Mouse (Mus musculus): ENCODE data around the gene Xylt2.
"Not testable (repeated sequence)": the region's sequence is repeated elsewhere in the genome, so short reads cannot be mapped to it uniquely, and the experiment has no call there.

The Xylt2 gene

DNA sequence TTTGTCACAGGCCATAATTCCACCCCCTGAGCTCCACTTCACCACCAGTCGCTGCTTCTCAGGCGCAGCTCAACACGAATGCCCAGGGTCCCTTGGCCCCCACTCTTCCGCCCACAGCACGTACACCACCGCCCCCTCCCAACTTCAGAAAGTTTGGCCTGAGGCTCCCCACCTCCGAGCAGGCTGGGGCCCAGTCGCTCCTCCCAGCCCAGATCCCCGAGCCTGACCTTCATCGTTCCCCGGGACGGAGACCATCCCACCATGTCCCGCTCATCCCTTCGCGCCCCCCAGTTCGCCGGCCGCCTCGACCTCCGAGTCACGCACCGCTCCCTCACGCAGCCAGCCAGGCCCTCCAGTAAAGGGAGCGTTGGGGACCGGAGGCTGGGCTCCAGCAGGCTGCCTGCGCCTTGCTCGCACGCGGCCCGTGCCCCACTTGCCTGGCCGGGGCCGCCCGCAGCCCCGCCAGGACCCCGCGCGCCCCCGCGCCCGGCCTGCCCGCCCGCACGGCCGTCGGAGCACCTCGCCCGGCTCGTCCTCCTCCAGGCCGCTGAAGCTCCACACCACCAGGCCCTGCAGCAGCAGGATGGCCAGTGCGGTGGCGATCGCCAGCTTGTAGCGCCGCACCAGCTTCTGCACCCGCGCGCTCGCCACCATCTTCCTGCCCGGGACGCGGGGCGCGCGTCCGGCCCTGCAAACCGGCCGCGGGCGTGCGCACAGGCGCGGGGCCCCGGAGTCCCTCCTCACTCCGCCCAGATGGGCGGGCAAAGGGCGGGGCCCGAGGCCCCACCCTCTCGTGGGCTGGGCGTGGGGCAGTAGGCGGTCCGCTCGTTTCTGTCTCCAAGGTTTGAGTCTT lies at the start of gene Xylt2:
Gene Xylt2 (minus strand): TSS at position 762 of the 853 bp plus-strand sequence.
- in situ Hi-C loops (cut with MboI), result no loop called here

DNA sequence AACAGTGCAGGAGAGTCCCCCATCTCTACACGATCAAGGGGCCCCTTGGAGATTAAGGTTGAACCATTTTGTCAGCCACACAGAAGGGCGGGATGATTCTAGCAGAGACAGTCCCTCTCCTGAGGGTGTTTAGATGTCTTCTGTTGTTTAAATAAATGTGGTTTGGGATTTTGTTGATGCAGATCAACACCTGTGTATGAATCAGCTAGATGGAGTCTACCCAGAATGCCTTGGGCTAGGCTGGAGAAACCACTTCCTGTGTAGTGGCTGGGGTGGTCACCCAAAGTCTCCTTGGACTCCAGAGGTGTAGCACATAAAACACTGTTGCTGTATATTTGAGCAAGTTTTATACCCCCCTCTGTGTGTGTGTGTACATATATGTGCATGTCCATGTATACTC lies 41.9 kb upstream of the Xylt2 start:
- in situ Hi-C loops (cut with MboI), result no loop called here

DNA sequence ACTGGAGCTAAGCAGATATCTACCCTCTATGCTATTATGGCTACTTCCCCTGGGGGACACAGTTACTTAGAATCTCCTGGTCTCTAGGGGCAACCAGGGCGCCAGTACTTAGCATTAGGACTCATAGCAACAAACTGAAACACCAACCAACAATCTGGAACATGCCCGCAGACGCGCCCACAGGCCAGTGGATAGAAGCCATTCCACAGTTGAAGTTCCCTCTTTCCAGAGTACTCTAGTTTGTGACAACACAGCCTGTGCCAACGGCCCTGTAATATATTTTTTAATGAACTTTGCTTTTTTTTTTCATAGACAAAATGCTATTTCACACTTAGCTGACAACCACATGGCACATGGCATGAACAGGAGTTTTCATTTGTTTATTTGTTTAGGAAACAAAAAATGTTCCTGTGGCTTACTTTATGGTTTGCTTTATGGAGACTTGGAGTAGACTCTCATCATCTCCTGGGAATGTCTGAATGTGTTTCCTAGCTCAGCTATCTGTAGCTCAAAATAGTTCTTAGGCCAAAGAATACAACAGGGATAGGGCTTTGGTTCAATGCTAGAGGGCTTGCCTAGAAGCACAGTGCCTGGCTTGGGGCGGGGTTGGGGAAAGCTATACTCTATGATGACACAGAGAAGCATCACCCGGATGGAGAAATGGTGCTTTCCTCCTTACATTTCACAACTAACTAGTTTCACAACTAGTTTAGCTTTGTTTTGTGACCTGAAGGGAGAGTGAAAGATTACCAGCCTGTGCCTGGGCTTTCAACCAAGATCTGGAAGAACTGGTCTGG lies 41.0 kb upstream of the Xylt2 start:
- in situ Hi-C loops (cut with MboI), result no loop called here

DNA sequence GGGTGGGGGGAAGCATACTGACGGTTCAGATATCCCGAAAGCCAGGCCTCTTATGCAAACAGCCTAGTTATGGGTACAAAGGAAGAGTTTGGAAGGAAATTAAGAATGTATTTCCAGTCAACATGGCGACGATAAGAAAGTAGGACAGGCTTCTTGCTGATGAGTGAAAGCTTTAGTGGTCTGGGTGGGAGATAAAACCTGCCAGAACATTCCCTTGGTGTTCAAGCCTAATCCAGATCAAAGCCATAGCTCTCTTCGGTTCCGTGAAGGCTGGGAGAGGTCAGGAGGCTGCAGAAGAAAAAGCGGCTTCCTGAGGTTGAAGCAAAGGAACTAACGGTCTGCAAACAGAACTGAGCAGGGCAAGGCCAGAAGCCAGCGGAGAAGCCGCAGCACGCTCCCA lies 39.9 kb upstream of the Xylt2 start:
- in situ Hi-C loops (cut with MboI), result no loop called here

DNA sequence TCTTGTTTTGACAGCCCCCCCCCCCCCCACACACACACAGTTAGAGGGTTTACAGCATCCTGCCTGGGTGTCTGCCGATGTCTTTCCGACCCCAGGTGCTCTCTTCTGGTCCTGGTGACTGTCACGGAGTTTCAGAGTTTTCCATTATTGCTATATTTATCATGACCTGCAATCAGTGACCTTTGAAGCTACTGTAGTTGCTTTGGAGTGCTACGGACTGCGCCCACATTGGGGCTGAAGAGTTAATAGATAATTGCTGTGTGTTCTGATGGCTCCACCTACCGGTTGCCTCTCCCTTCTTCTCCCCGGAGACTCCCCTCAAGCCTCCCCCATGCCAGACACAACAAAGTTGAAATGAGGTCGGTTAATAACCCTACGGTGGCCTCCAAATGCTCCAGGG lies 39.4 kb upstream of the Xylt2 start:
- in situ Hi-C loops (cut with MboI), result no loop called here

DNA sequence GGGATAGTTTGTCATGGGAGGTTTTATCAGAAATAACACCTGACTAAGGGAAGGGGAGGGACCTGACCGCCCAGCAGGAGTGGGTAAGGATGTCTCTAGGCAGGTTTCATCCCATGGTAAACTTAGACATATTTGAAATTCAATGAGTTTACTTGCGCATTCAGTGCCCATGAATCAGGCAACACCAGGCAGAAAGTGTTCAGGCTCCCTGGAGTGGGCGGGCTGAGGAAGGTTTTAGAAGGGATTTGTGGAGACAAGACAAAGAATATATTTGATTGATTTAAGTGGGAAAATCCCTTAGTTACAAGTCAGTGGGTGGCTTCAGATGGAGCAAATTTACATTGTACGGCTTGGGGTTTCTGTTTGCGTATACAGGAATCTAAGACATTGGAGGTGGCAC lies 38.3 kb upstream of the Xylt2 start:
- in situ Hi-C loops (cut with MboI), result no loop called here

DNA sequence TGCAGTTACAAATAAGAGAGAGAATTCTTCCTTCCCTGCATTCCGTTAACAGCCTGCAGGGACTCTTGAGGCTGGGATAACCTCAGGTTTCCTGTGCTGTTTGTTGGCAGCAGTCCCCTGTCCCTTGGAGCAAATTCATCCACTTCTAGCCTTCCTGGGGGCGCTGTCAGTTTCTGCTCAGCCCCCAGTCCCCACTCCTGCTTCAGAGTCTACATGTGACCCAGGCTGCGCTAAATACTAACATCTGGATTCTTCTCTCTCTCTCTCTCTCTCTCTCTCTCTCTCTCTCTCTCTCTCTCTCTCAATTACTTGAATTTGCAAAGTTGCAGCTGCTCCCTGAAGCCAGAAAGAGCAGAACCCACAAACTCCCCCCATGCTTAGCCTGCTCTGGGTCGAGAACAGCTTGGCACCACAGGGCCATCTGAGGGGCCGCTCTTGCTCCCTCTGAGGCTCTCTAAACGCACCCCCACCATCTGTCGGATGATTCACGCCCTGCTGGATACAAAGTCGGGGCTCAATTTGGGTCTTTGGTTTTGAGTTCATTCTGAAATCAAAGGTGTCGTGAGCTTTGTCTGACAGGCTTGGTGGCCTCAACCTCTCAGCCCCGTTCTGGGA lies 36.0 kb upstream of the Xylt2 start:
- in situ Hi-C loops (cut with MboI), result no loop called here

DNA sequence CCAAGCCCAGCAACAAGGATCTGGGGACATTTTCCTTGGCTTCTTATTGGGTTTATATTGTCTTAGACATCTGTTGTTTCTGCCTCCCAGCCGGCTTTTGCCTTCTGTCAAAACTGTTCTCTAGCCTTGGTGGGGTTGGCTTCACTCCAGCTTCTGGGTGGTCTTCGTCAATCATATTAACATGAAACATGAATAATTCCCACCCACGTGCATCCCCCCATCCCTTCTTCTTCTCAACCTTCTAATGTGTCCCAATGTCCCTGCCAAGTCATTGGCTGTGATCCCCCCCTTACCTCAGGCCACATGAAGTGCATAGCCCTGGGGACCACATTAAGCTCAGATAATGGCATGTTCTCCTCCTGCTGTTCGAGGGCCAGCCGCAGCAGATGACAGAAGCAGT lies 27.2 kb upstream of the Xylt2 start, which contains the start of gene Gm11541:
Gene Gm11541 (minus strand): TSS at position 28 of the 400 bp plus-strand sequence.
- in situ Hi-C loops (cut with MboI), result no loop called here

DNA sequence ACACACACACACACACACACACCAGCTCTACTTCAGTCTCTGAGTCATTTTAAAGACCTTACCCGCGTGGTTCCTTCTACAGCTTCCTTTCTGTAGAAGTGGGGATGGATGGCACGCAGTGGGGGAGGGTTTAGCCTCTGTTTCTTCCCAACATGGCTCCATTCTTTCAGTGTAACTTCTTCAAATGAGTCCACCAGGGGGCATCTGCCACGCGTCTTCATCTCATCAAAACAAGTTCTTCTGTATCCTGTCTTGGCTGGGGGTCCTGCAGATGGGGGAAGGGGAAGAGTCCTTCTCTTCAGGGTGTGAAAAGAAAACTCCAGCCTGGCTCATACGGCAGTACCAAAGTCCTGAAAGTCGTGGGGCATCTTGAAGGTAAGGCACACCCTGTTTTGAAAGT lies 26.7 kb upstream of the Xylt2 start:
- in situ Hi-C loops (cut with MboI), result no loop called here

DNA sequence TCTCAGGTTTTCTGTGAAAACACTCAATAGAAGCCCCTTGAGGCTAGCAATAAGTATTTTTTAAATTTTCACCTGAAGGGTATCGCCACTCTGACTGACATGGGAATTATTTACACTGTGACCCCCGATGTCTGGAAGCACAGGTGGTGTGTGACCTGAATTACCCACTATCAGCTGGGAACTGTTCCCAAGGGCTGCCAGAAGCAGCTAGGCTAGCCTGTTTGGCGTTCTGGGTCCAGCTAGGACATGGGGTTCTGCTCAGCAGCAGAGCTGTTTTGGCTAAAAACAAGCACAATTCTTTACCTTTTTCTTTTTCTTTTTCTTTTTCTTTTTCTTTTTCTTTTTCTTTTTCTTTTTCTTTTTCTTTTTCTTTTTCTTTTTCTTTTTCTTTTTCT lies 24.9 kb upstream of the Xylt2 start:
- in situ Hi-C loops (cut with MboI), result no loop called here

DNA sequence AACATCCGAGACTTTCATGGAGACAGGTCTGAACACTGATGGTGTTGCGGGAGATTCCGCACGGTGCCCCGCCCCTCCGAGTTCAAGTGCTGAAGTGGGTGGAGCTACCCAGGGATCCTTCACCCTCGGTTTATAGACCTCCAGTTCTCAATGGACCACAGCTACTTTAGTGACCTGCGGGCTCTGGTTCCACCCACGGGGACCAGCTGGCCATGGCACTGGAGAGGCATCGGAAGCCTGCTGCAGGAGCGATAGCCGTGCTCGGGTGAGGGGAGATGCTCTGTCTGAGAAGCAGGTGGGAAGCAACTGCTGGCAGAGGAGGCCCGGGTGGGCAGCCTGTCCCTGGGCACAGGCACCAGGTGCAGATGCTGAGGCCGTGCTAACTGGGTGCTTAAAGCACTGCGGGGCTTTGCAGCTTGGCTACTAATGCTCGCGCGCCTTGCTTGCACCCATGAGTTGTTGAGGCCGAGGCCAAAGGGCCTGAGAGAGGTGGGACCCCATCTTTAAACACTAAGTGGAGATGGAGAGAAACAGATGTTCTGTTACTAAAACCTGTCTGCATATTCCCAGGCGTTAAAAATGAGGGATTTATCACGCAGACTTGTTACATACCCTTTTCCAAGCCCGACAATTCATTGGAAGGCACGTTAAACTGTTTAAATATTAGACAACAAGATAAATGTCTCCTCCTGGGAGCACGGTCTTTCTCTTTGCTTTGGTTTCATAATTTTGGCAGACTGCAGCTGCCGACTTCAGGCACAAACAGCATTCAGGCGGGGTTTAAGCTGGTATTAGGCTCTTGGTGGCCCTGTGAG lies 24.3 kb upstream of the Xylt2 start:
- in situ Hi-C loops (cut with MboI), result no loop called here

DNA sequence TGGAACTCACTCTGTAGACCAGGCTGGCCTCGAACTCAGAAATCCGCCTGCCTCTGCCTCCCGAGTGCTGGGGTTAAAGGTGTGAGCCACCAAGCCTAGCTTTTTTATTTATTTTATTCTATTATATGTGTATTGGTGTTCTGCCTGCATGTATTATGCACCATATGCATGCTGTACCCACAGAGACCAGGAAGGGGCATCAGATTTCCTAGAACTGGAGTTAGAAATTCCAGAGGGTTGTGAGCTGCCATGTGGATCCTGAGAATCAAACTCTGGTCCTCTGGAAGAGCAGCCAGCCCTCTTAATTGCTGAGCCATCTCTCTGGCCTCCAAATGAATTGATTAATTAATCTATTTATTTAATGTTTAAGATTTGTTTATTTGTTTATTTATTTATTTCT lies 22.1 kb upstream of the Xylt2 start:
- in situ Hi-C loops (cut with MboI), result no loop called here

DNA sequence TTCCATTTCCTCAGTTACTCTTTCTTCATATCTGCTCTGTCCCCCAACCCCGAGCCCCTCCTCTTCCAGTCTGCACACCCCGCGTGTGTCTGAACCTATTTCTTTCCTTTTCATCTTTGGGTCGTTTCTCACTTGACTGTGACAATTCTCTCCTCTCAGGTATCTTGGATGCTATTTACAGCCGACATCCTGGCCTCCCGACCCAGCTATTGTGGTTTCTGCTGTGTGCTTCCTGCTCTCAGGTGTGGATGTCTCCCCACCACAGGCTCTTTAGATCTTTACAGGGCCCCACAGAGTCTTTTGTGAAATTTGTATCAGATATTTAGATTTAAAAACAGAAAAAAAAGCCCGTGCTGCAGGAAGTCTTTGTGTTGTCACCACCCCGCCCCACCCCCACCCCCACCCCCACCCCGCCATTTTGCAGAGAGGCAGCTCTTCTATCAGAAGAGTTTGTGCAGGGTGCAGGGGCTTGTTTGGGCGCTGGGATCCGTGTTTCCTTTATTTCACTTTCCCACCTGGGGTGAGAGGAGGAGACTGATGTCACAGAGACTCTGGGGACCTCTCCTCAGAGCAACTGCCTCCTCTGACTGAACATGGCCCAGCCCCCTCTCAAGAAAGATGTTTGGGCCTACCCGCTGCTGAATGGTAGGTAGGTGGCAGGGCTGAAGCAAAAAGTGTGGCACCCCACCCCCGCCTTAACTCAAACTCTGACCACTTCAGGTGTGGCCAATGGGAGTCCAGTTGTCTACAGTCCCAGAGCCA lies 20.6 kb upstream of the Xylt2 start:
- in situ Hi-C loops (cut with MboI), result no loop called here

DNA sequence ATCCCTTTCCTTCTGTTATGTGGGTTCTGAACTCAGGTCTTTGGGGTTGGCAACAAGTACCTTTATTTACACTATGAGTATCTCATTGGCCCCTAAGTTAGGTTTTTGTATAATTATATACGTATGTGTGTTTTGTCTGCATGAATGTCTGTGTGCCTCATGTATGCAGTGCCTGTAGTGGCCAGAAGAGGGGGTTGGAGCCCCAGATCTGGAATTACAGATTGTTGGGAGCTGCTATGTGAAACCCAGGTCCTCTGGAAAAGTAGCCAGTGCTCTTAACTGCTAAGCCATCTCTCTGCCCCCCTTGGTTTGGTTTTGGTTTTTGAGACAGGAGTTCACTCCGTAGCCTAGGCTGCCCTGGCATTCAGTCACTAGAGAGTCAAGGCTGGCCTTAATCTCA lies 19.8 kb upstream of the Xylt2 start:
- in situ Hi-C loops (cut with MboI), result no loop called here

DNA sequence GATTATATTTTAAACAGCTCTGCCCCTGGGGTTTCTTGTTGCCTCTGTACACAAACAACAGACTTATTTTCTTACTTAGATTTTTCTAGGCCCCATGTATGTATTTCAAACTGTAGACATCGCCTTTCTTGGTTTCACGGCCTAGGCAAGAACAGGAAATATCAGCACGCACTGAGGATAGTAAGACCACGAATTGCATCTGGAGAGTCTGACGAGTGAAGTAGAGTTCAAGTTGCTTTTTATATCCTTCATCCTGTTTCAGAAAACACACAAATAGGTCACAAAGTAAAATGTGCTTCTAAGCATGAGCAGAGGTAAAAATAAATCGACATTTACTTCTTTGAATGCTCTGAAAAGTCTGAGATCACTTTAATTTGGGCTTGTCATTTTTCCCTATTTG lies 18.2 kb upstream of the Xylt2 start:
- in situ Hi-C loops (cut with MboI), result no loop called here

DNA sequence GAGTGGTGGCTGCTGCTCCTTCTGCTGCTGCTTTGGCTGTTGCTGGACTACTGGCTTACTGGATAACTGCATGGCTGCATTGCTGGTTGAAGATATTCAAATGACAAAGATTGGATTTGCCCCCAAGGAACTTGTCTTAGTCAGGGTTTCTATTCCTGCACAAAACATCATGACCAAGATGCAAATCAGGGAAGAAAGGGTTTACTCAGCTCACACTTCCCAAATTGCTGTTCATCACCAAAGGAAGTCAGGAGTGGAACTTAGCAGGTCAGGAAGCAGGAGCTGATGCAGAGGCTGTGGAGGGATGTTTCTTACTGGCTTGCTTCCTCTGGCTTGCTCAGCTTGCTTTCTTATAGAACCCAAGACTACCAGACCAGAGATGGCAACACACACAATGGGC lies 15.2 kb upstream of the Xylt2 start:
- in situ Hi-C loops (cut with MboI), result not testable (repeated sequence)

DNA sequence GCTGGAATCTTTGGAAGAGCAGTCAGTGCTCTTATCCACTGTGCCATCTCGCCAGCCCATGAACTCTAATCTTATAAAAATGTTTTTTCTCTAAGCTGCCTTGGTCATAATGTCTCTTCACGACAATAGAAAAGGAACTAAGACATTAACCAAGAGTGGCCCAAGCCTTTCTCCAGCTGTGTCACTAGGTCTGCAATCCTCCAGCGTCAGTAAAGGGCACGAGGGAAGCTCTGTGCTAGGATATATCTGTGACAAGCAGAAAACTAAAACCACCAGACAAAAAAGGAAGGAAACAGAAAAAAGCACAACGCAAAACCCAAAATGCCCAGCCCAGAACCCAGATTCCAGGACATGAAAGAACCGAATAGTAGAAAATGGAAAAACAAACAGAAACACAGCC lies 9.9 kb upstream of the Xylt2 start:
- in situ Hi-C loops (cut with MboI), result no loop called here

DNA sequence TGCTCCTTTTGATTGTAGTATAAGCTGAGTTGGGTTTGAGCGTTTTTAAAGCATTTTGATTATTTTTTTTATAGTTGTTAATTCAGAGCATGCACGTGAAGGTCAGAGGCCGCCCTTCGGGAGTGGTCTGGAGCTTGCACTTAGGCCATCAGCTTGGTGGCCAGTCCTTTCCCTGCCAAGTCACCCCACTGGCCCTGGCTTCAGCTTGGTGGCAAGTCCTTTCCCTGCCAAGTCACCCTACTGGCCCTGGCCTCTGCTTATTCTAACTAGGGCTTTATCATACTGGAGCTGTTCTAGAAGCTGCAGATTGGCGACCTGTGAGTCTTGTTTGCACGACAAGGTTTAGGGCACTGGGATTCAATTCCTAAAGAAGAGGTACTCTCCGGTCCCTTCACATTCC lies 5.1 kb upstream of the Xylt2 start:
- in situ Hi-C loops (cut with MboI), result no loop called here

DNA sequence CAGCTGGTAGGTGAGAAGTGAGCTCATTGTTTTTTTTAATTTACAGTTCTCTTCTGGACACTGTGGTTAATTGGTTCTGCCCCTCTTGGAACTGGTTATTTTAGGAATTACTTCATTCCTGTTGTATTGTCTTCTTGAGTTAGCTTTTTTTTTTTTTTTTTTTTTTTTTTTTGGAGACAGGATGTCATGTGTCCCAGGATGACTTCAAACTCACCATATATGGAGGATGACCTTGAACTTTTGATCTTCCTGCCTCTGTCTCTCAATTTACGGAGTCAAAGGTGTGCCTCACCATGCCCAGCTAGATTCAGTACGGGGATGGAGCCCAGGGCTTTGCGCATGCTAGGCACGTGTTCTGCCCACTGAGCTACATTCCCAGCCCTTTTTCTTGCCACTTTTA lies 4.3 kb upstream of the Xylt2 start:
- in situ Hi-C loops (cut with MboI), result no loop called here

DNA sequence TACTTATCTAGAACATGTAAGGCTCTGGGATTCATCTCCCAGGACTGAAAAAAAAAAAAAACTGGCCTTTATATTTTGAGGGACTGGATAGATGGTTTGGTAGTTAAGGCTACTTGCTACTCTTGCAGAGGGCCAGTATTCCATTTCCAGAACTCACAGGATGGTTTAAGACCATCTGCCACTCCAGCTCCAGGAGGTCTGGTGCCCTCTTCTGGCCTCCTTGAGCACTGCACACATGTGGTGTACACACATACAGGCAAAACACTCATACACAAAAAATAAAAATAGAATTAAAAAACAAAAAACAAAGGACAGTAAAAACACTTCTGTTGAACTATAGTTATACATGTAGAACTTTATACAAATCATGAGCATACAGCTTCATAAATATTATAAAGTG lies 3.3 kb upstream of the Xylt2 start:
- in situ Hi-C loops (cut with MboI), result no loop called here

DNA sequence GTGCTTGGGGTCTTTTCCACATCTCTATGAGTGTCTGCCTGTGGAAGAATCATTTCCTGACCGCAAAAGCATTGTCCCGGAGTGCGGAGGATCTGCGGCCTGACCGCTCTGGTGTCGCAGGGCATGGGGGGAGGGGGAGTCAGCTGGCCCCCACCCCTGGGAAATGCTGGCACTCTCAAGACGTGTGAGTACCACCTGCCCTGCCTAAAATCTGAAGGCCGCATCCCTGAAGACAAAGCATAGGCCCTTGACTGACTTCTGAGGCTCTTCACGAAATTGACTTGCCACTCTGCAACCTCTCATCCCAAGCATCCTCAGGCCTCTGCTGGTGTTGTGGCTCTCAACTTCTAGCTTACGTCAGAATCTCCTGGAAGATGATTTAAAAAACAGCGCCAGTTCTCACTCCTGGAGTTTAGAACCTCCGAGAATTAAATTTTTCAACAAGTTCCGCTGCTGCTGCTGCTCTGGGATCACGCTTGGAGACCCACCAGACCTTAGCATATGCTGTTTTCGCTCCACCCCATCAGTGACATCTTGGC lies 361 bp upstream of the Xylt2 start:
- in situ Hi-C loops (cut with MboI), result no loop called here
